Mouse (Mus musculus): Measurements from ENCODE around the gene Crat. TPM values are rescaled to one million over a fixed set of nuclear protein-coding genes. Genes with fewer than 3 reads are reported as not detected.

Crat gene
- polyA plus RNA-seq, 1 experiment: 37.9 TPM

- no peak overlapping the region for H3K4me3 ChIP-seq (replicated peaks; ENCODE audit: control insufficient read depth, low read depth, low read length)
- TF ChIP-seq CTCF (IDR thresholded peaks at IDR 0.05; ENCODE audit: control insufficient read depth, insufficient read depth, low read length): no peak
- no peak for TF ChIP-seq POLR2A (IDR thresholded peaks at IDR 0.05; ENCODE audit: borderline replicate concordance, control insufficient read depth, low read depth, low read length)
- WGBS: 91% methylated on average over 7 of the region's 7 CpGs
- H3K4me1 ChIP-seq (ENCODE audit: control insufficient read depth, insufficient read depth, low read length): peaks cover 2% of the 10 kb centered on the region; the same call in 1 of the 2 replicates
- H3K27ac ChIP-seq (ENCODE audit: control insufficient read depth, insufficient read depth, low read depth, low read length, poor library complexity): no peak overlapping the region
These were observed 19.4 kb downstream of the Crat start for GRCm38 (mm10) chr2:30396246-30396645.

DNA sequence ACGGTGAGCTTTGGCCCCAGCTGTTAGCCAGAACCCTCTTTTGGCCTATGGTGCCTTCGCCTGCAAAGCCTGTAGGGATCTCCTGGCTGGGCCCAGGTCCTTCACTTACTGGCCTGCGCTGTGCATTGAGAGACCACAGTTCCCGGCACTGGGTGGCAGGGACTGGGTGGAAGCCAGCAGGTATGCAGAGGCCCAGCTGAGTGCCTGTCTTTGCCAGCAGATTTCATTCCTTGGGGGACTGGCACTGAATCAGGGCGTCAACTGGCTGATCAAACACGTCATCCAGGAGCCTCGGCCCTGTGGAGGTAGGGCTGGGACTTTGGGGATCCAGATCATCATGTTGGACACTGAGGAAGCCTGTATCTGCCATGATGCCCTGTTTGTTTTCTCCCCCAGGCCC, 19.9 kb downstream of the Crat start:
- TF ChIP-seq POLR2A (IDR thresholded peaks at IDR 0.05; ENCODE audit: borderline replicate concordance, control insufficient read depth, low read depth, low read length): no peak
- no peak for TF ChIP-seq CTCF (IDR thresholded peaks at IDR 0.05; ENCODE audit: control insufficient read depth, insufficient read depth, low read length)
- H3K27ac ChIP-seq (ENCODE audit: control insufficient read depth, insufficient read depth, low read depth, low read length, poor library complexity): no peak overlapping the region
- peaks cover 2% of the 10 kb centered on the region; the same call in 1 of the 2 replicates for H3K4me1 ChIP-seq (ENCODE audit: control insufficient read depth, insufficient read depth, low read length)
- 88% methylated on average over 7 of the region's 7 CpGs for WGBS
- H3K4me3 ChIP-seq (replicated peaks; ENCODE audit: control insufficient read depth, low read depth, low read length): no peak overlapping the region

- 58% methylated on average over 1 of the region's 1 CpGs for WGBS
- no peak overlapping the region for H3K27ac ChIP-seq (ENCODE audit: control insufficient read depth, insufficient read depth, low read depth, low read length, poor library complexity)
- H3K4me3 ChIP-seq (replicated peaks; ENCODE audit: control insufficient read depth, low read depth, low read length): peak overlapping the region; percentile 75
- peaks cover 2% of the 10 kb centered on the region; the same call in 1 of the 2 replicates for H3K4me1 ChIP-seq (ENCODE audit: control insufficient read depth, insufficient read depth, low read length)
- no peak for TF ChIP-seq POLR2A (IDR thresholded peaks at IDR 0.05; ENCODE audit: borderline replicate concordance, control insufficient read depth, low read depth, low read length)
- TF ChIP-seq CTCF (IDR thresholded peaks at IDR 0.05; ENCODE audit: control insufficient read depth, insufficient read depth, low read length): no peak
These were observed 22.3 kb downstream of the Crat start for GRCm38 (mm10) chr2:30393370-30393656.

- TF ChIP-seq POLR2A (IDR thresholded peaks at IDR 0.05; ENCODE audit: borderline replicate concordance, control insufficient read depth, low read depth, low read length) (peak; percentile 10; the same call in 1 of the 2 replicates), CTCF (IDR thresholded peaks at IDR 0.05; ENCODE audit: control insufficient read depth, insufficient read depth, low read length) (no peak)
These were observed 22.8 kb downstream of the Crat start for GRCm38 (mm10) chr2:30392577-30393369.

DNA sequence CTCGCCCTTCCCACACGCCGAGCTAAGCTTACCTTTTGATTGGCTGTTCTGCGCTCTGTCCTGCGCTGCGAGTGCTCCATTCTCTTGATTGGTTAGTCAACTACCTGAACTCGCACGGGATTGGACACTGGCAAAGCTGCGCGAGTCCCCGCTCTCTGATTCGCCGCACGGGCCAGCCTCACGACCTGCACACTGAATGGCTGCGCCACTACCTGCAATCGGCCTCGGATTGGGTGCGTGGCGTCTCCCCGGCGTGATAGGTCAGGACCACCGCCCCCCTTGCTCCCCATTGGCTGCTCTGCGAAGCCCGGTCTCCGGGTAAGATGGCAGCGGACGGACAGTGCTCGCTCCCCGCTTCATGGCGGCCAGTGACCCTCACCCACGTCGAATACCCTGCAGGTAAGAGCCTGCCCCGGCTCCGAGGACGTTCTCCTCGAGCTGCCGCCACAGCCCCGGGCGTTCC, 23.5 kb downstream of the Crat start, which contains the start of gene Dolpp1:
TSS of gene Dolpp1 (plus strand) at position 141 of the 463 bp plus-strand sequence.
- WGBS: under 1% methylated on average over 40 of the region's 40 CpGs
- Histone ChIP-seq H3K4me1 (ENCODE audit: control insufficient read depth, insufficient read depth, low read length) (peaks cover 2% of the 10 kb centered on the region; the same call in 1 of the 2 replicates), H3K4me3 (replicated peaks; ENCODE audit: control insufficient read depth, low read depth, low read length) (peak within 1 kb of the TSS; percentile 75), H3K27ac (ENCODE audit: control insufficient read depth, insufficient read depth, low read depth, low read length, poor library complexity) (peak within 1 kb of the TSS; percentile 69)
- TF ChIP-seq CTCF (IDR thresholded peaks at IDR 0.05; ENCODE audit: control insufficient read depth, insufficient read depth, low read length) (no peak), POLR2A (IDR thresholded peaks at IDR 0.05; ENCODE audit: borderline replicate concordance, control insufficient read depth, low read depth, low read length) (peak; percentile 53; the same call in 1 of the 2 replicates)

More at GRCm38 (mm10) chr2:30392577-30393369, 22.8 kb downstream of the Crat start:
- WGBS: under 1% methylated on average over 54 of the region's 54 CpGs
- Histone ChIP-seq H3K4me3 (replicated peaks; ENCODE audit: control insufficient read depth, low read depth, low read length) (peak overlapping the region; percentile 75), H3K4me1 (ENCODE audit: control insufficient read depth, insufficient read depth, low read length) (peaks cover 2% of the 10 kb centered on the region; the same call in 1 of the 2 replicates), H3K27ac (ENCODE audit: control insufficient read depth, insufficient read depth, low read depth, low read length, poor library complexity) (peak overlapping the region; percentile 69)

GRCm38 (mm10) chr2:30389000-30389399, 26.6 kb downstream of the Crat start:
- H3K27ac ChIP-seq (ENCODE audit: control insufficient read depth, insufficient read depth, low read depth, low read length, poor library complexity): no peak overlapping the region
- H3K4me3 ChIP-seq (replicated peaks; ENCODE audit: control insufficient read depth, low read depth, low read length): no peak overlapping the region
- WGBS: 94% methylated on average over 2 of the region's 2 CpGs
- TF ChIP-seq POLR2A (IDR thresholded peaks at IDR 0.05; ENCODE audit: borderline replicate concordance, control insufficient read depth, low read depth, low read length) (no peak), CTCF (IDR thresholded peaks at IDR 0.05; ENCODE audit: control insufficient read depth, insufficient read depth, low read length) (no peak)
- peaks cover 2% of the 10 kb centered on the region; the same call in 1 of the 2 replicates for H3K4me1 ChIP-seq (ENCODE audit: control insufficient read depth, insufficient read depth, low read length)

- WGBS: 88% methylated on average over 9 of the region's 9 CpGs
- Histone ChIP-seq H3K4me3 (replicated peaks; ENCODE audit: control insufficient read depth, low read depth, low read length) (no peak overlapping the region), H3K4me1 (ENCODE audit: control insufficient read depth, insufficient read depth, low read length) (no peaks in the 10 kb centered on the region), H3K27ac (ENCODE audit: control insufficient read depth, insufficient read depth, low read depth, low read length, poor library complexity) (no peak overlapping the region)
- TF ChIP-seq CTCF (IDR thresholded peaks at IDR 0.05; ENCODE audit: control insufficient read depth, insufficient read depth, low read length) (no peak), POLR2A (IDR thresholded peaks at IDR 0.05; ENCODE audit: borderline replicate concordance, control insufficient read depth, low read depth, low read length) (no peak)
These were observed 28.7 kb downstream of the Crat start for GRCm38 (mm10) chr2:30386913-30387312.

GRCm38 (mm10) chr2:30385591-30385990, 30.0 kb downstream of the Crat start:
- WGBS: 82% methylated on average over 4 of the region's 4 CpGs
- no peak overlapping the region for H3K27ac ChIP-seq (ENCODE audit: control insufficient read depth, insufficient read depth, low read depth, low read length, poor library complexity)
- no peaks in the 10 kb centered on the region for H3K4me1 ChIP-seq (ENCODE audit: control insufficient read depth, insufficient read depth, low read length)
- TF ChIP-seq POLR2A (IDR thresholded peaks at IDR 0.05; ENCODE audit: borderline replicate concordance, control insufficient read depth, low read depth, low read length) (no peak), CTCF (IDR thresholded peaks at IDR 0.05; ENCODE audit: control insufficient read depth, insufficient read depth, low read length) (no peak)
- H3K4me3 ChIP-seq (replicated peaks; ENCODE audit: control insufficient read depth, low read depth, low read length): no peak overlapping the region

Measured in bone marrow, adult 2 months (tissue).